Mouse (Mus musculus): ENCODE measurements around the gene Cd2.

Cd2 gene

DNA sequence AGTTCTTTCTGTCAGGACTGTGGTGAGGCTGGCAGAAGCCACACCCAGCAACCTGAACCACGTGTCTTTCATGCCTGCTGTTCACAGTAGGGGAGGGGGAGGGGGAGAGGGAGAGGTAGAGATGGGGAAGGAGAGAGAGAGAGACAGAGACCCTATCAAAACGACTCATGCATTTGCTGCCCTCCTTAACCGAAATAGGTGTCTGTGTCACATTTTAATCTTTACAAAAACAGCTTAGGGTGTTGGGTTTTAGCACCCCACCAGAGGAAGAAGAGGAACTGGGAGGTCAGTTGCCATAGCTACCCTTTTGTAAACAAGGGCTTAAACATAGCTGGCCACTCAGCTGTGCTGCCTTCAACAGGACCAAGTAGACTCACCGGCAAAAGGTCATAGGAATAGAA, at the start of gene Cd2:
TSS of gene Cd2 (minus strand) at position 29 of the 401 bp plus-strand sequence.
- no peak for DNase-seq (ENCODE audit: low read depth, low spot score)

- DNase-seq (ENCODE audit: low read depth, low spot score), result no peak
These were observed 40.9 kb upstream of the Cd2 start for GRCm38 (mm10) chr3:101328617-101329016.

GRCm38 (mm10) chr3:101327248-101327647, 39.5 kb upstream of the Cd2 start:
- peak; percentile 61 for DNase-seq (ENCODE audit: low read depth, low spot score)

DNA sequence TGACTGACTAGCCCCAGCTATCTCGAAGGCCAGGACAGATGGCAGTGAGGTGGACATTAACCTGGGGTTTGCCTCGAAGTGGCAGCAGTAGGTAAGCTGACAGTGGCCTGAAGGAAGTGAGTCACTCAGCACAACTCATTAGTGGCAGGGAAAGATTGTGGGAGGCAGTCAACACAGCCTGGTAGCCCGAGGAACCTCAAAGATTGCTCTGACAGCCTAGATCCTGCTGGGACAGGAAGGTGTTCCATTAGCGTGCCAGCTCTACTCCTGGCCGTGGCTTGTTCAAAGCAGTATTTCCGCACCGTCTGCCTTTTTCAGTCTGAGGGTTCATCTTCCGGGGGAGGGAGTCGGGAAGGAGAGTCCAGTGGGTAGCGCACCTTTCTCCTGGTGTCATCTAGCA, 34.7 kb upstream of the Cd2 start:
- DNase-seq (ENCODE audit: low read depth, low spot score), result no peak

DNA sequence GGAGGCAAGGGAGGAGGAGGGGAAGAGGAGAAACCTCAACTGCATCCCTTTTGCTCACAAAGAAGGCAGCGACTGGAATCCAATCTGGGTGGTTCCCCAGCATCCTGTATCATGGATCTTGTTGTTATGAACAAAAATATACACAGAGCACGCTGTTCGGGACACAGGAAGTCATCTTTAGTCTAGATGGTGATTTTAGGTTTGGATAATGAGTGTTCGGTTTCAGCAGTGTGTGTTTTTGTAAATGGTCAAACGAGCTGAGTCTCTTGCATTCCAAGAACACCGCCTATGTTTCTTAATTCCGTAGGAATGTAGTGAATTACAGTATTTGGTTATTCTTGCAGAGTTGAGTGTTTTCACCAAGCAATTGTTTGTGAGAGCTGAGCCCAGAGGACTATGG, 33.1 kb upstream of the Cd2 start:
- no peak for DNase-seq (ENCODE audit: low read depth, low spot score)

- DNase-seq (ENCODE audit: low read depth, low spot score), result no peak
These were observed 30.9 kb upstream of the Cd2 start for GRCm38 (mm10) chr3:101318516-101319170.

- DNase-seq (ENCODE audit: low read depth, low spot score), result peak; percentile 38
These were observed 30.4 kb upstream of the Cd2 start for GRCm38 (mm10) chr3:101318115-101318514.

- no peak for DNase-seq (ENCODE audit: low read depth, low spot score)
These were observed 27.2 kb upstream of the Cd2 start for GRCm38 (mm10) chr3:101314954-101315353.

DNA sequence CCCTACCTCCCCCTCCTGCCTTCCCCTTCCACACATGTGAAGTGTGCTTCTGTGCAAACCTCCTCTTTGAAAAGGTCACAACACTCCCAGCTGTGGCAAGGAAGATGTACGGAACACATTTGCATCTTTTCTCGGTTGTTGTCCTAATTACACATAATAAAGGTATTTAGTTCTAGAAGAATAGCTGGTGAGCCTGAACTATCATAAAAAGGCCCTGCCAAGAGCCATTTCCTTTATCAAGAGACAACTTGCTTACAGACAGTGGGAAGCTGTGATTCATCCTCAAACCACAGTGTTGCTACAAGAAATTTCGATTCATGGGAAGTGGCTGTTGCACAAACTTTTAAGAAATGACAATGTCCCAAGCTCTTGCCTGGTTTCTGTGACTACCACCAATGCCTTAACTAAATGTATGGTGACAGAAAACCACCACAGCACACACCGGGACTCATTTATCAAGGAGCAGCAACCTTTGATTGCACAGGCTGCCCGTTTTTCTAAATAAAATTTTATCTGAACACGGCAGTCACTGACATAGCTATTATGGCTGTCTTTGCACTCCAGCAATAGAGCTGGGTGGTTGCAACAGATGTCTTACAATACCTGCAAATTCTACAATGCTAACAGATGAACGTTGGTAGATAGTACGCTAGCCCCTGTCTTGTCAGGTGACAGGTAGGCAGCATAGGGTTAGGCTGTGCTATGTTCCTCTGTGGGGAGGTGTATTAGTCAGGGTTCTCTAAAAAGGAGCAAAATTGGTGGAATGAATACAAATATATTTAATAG, 25.7 kb upstream of the Cd2 start:
- DNase-seq (ENCODE audit: low read depth, low spot score), result peak; percentile 40

- DNase-seq (ENCODE audit: low read depth, low spot score), result no peak
These were observed 23.2 kb upstream of the Cd2 start for GRCm38 (mm10) chr3:101310977-101311376.

DNA sequence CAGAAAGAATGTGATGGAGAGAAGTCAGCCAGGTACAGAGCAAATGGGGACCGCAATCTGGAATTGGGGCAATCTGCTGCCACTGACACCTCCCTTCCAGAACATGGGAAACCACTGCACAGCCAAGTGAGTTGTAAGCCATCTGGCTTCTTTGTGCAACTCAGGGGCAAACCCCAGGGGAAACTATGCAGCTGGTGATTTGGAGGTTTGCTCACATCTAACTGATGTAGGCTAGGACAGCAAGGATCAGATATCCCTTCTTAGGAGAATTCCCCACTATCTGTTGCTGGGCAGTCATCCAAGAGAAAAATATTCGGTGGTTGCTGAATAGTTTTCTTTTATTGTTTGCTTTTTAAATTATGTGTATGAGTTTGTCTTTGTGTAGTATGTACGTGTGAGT, 21.9 kb upstream of the Cd2 start:
- DNase-seq (ENCODE audit: low read depth, low spot score), result peak; percentile 47

GRCm38 (mm10) chr3:101306090-101306489, 18.4 kb upstream of the Cd2 start:
- DNase-seq (ENCODE audit: low read depth, low spot score), result no peak

DNA sequence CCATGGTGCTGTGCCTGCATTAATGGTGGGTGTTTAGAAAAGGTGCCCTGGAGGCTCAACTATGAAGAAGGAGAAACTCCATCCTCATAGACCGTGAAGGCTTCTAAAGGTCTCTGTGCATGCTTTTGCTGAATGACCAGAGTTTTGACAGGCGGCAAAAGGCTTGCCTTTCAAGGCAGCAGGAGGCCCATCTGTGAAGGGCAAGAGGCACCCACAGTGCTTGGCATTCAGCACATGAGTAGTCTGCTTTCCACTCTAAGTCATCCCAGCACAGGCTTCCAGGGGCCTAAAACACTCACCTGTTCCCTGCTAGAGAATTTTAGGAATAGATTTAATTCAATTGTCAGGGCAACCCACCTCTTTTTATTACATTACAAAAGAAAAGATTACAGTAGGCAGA, 17.3 kb upstream of the Cd2 start:
- DNase-seq (ENCODE audit: low read depth, low spot score), result no peak

GRCm38 (mm10) chr3:101304156-101304555, 16.4 kb upstream of the Cd2 start:
- peak; percentile 30 for DNase-seq (ENCODE audit: low read depth, low spot score)

- no peak for DNase-seq (ENCODE audit: low read depth, low spot score)
These were observed 12.7 kb upstream of the Cd2 start for GRCm38 (mm10) chr3:101300271-101301071.

- no peak for DNase-seq (ENCODE audit: low read depth, low spot score)
These were observed 11.9 kb upstream of the Cd2 start for GRCm38 (mm10) chr3:101299591-101299990.

- no peak for DNase-seq (ENCODE audit: low read depth, low spot score)
These were observed 9.5 kb upstream of the Cd2 start for GRCm38 (mm10) chr3:101297221-101297620.

DNA sequence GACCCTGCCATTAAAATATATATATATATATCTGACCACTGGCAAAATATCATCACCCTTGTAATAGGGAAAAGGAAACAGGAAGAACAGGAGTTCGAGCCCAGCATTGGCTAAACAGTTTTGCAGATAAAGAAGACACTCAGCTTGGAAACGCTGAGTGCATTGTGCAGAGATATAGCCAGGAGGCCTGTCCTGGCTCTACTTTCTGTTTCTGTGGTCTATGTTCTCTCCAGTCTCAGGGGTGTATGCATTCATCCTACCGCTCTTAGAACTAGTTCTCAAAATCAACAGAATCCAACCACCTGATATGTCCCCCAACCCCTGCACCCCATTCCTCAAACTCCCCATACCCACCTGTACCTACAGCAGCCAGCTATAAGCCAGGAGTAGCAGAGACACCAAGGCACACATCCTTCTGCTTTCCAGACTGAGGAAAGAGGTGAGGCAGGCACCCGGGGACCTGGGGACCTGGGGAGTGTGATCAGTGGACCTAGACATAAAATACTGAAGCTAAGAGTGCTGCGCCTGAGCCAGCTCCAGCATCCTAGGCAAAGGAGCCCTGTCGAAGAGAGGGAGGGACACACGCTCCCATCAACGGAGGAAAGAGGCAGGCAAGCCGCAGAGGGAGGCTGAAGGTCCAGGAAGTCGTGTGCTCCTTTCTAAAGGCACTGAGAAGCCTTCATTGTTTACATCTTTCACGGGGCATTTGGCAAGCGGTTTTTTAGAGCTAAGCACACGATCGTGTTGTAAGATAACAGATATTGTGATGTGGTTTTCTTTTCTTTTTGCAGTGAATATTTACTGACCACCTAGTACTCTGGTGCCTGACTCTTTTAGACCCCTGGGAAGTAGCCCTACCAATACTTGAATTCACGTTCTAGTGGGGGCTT, 8.4 kb upstream of the Cd2 start:
- DNase-seq (ENCODE audit: low read depth, low spot score), result no peak

GRCm38 (mm10) chr3:101295366-101295867, 7.7 kb upstream of the Cd2 start:
- DNase-seq (ENCODE audit: low read depth, low spot score), result peak; percentile 97

DNA sequence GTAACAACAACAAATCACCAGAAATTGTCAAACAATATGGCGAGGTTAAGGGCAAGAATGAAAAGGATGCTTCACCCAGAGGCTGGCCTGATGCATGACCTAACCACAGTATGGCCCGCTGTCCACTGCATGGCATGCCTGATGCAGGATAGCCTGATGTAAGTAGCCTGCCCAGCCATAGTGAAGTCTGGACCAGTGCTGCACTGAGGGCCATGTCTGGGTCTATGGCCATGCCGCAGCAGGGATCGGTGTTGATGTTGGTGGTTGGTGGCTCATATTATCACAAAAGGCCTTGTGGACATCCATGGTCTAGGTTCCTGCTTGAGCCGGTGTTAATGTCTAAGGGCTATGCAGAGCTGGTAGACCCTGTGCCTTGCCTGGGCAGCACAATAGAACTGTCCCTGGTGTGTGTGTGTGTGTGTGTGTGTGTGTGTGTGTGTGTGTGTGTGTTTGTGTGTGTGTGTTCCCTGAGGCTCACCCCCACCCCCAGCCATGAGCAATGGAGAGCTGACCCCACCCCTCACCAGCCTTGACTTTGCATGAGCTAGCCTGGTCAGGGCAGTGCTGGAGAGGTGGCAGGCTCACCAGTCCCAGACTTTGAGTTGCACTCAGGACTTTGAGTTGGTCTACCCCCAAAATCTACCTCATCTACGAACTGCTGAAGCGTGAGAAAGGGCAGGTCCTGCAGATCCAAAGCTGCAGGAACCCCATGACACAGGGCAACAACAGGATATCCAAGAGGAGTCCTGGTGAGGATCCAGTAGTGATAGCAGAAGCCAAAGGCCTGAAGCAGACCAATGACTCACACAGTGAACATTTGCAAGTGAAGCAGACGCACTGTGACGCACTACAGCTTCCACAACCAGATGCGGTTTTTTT, 7.0 kb upstream of the Cd2 start:
- DNase-seq (ENCODE audit: low read depth, low spot score), result peak; percentile 91

All from 3T3-L1 (cell line).